Mouse (Mus musculus): ENCODE data around the gene Nbl1. TPM values are rescaled to one million over a fixed set of nuclear protein-coding genes. Genes with fewer than 3 reads are reported as not detected.

Nbl1 gene
- polyA plus RNA-seq, 1 experiment from 2014 or later, result 7.2 TPM

DNA sequence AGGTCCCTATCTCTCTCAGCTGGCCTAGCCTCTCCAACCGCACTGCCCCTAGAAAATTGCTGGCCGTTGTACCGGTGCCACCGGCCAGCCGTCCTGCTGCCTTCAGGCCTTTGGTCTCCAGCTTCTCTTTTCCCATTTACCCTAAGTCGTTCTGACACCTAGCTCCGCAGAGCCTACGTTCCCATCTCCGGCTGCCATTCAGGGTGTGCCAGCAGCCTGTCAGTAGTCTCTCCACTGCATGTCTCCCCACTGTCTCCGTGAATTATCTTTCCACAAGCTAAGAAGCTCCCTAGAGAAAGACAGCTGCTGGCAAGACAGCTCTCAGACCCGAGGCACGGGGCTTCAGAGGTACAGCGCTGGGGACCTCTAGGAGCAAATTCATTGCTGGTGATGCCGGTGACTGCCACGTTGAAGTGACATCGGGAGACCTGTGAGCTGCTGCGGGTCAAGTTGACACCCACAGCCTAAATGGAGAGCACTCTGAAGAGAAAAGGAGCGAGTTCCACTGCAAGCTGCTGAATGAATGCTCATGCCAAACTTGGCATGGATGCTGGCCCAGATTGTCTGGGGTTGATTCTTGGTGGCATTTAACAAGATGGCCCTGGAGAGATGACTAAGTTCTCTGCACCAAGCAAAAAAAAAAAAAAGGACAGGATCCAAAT lies 11.4 kb downstream of the Nbl1 start:
- H3K4me3 ChIP-seq (ENCODE audit: low read depth, low read length), result no peak overlapping the region
- no peaks in the 10 kb centered on the region; the same call in 1 of the 2 replicates for H3K4me1 ChIP-seq (ENCODE audit: control insufficient read depth, insufficient read depth, low read length)
- WGBS (ENCODE audit: insufficient replicate concordance), result 72% methylated on average over 18 of the region's 18 CpGs
- H3K4me2 ChIP-seq, result no peak overlapping the region
- no peaks in the 10 kb centered on the region for H3K36me3 ChIP-seq (ENCODE audit: control insufficient read depth, insufficient read depth, low read length)
- ATAC-seq (replicated peaks; ENCODE audit: insufficient number of reproducible peaks, low FRiP score, low TSS enrichment), result no peak
- H3K27ac ChIP-seq (ENCODE audit: low read depth, low read length), result no peak overlapping the region
- H3K27me3 ChIP-seq (ENCODE audit: control insufficient read depth, insufficient read depth, low read length), result peaks cover 34% of the 10 kb centered on the region
- H3K9ac ChIP-seq (ENCODE audit: low read depth, low read length), result no peak overlapping the region
- no peaks in the 10 kb centered on the region for H3K9me3 ChIP-seq (replicated peaks; ENCODE audit: control insufficient read depth, low read length)

- no peak for ATAC-seq (replicated peaks; ENCODE audit: insufficient number of reproducible peaks, low FRiP score, low TSS enrichment)
- no peaks in the 10 kb centered on the region for H3K9me3 ChIP-seq (replicated peaks; ENCODE audit: control insufficient read depth, low read length)
Measured at GRCm38 (mm10) chr4:139080259-139080658, 12.5 kb downstream of the Nbl1 start.

DNA sequence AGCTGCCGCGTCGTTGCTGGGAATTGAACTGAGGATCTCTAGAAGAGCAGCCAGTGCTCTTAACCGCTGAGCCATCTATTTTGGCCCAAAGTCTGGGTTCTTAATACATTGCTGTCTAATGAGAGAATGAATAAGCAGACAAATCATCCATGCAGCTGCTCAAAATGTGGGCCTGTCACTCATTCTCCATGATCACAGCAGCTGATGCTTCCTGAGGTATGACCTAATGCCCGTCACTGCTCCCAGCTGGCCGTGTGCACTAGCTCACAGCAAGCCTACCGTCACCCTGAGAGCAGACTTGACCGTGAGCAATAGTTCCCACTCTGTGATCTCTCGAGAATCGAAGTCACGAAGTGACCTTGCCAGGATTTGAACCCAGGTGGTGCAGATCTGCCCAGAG lies 13.4 kb downstream of the Nbl1 start:
- no peaks in the 10 kb centered on the region for H3K36me3 ChIP-seq (ENCODE audit: control insufficient read depth, insufficient read depth, low read length)
- no peak for ATAC-seq (replicated peaks; ENCODE audit: insufficient number of reproducible peaks, low FRiP score, low TSS enrichment)
- WGBS (ENCODE audit: insufficient replicate concordance), result 77% methylated on average over 11 of the region's 11 CpGs
- no peak overlapping the region for H3K27ac ChIP-seq (ENCODE audit: low read depth, low read length)
- H3K27me3 ChIP-seq (ENCODE audit: control insufficient read depth, insufficient read depth, low read length), result peaks cover 45% of the 10 kb centered on the region
- H3K9ac ChIP-seq (ENCODE audit: low read depth, low read length), result no peak overlapping the region
- H3K4me2 ChIP-seq, result no peak overlapping the region
- no peak overlapping the region for H3K4me3 ChIP-seq (ENCODE audit: low read depth, low read length)
- H3K9me3 ChIP-seq (replicated peaks; ENCODE audit: control insufficient read depth, low read length), result no peaks in the 10 kb centered on the region
- peaks cover 12% of the 10 kb centered on the region; the same call in 1 of the 2 replicates for H3K4me1 ChIP-seq (ENCODE audit: control insufficient read depth, insufficient read depth, low read length)

More at GRCm38 (mm10) chr4:139080259-139080658, 12.5 kb downstream of the Nbl1 start:
- no peak overlapping the region for H3K4me2 ChIP-seq
- H3K4me1 ChIP-seq (ENCODE audit: control insufficient read depth, insufficient read depth, low read length), result peaks cover 4% of the 10 kb centered on the region; the same call in 1 of the 2 replicates
- WGBS (ENCODE audit: insufficient replicate concordance), result 78% methylated on average over 7 of the region's 7 CpGs
- peaks cover 44% of the 10 kb centered on the region for H3K27me3 ChIP-seq (ENCODE audit: control insufficient read depth, insufficient read depth, low read length)
- no peak overlapping the region for H3K4me3 ChIP-seq (ENCODE audit: low read depth, low read length)
- no peaks in the 10 kb centered on the region for H3K36me3 ChIP-seq (ENCODE audit: control insufficient read depth, insufficient read depth, low read length)
- no peak overlapping the region for H3K27ac ChIP-seq (ENCODE audit: low read depth, low read length)
- H3K9ac ChIP-seq (ENCODE audit: low read depth, low read length), result no peak overlapping the region

DNA sequence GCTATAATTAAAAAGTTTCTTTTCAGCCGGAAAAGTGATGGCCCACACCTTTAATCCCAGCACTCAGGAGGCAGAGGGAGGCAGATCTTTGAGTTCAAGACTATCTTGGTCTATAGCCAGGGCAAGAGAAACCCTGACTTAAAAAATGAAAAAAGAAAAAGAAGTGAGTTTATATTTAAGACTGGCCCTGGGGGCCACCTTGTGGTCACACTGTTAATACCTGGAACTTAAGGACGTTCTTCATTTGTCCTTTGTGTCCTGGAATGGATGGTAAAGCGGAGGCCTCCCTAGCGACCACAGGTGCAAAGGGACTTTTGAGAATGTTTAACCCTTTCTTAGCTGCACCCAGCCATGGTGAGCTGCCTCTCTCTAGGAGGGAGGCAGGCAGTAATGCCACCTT lies 14.1 kb downstream of the Nbl1 start:
- peaks cover 16% of the 10 kb centered on the region; the same call in 1 of the 2 replicates for H3K4me1 ChIP-seq (ENCODE audit: control insufficient read depth, insufficient read depth, low read length)
- ATAC-seq (replicated peaks; ENCODE audit: insufficient number of reproducible peaks, low FRiP score, low TSS enrichment), result no peak
- H3K9me3 ChIP-seq (replicated peaks; ENCODE audit: control insufficient read depth, low read length), result no peaks in the 10 kb centered on the region
- H3K9ac ChIP-seq (ENCODE audit: low read depth, low read length), result no peak overlapping the region
- WGBS (ENCODE audit: insufficient replicate concordance), result 16% methylated on average over 4 of the region's 4 CpGs
- H3K27me3 ChIP-seq (ENCODE audit: control insufficient read depth, insufficient read depth, low read length), result peaks cover 50% of the 10 kb centered on the region
- no peak overlapping the region for H3K4me3 ChIP-seq (ENCODE audit: low read depth, low read length)
- no peak overlapping the region for H3K27ac ChIP-seq (ENCODE audit: low read depth, low read length)
- H3K36me3 ChIP-seq (ENCODE audit: control insufficient read depth, insufficient read depth, low read length), result no peaks in the 10 kb centered on the region
- no peak overlapping the region for H3K4me2 ChIP-seq

DNA sequence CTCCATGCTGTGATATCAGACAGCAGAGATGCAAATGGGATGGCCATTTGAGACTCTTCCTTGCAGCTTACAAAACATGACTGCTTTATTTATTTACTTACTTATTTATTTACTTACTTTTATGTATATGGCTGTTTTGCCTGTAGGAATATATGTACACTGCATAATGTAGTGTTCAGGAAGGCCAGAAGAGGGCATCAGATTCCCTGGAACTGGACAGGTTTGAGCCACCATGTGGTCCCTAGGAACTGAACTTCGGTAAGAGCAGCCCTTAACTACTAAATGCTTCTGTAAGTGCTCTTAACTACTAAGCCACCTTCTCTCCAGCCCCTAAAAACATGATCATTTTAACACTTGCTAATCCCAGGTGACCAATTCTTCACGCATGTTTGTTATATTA lies 14.5 kb downstream of the Nbl1 start:
- 38% methylated on average over 2 of the region's 2 CpGs for WGBS (ENCODE audit: insufficient replicate concordance)
- no peak for ATAC-seq (replicated peaks; ENCODE audit: insufficient number of reproducible peaks, low FRiP score, low TSS enrichment)
- Histone ChIP-seq H3K4me2 (no peak overlapping the region), H3K4me3 (ENCODE audit: low read depth, low read length) (no peak overlapping the region), H3K27ac (ENCODE audit: low read depth, low read length) (no peak overlapping the region), H3K9ac (ENCODE audit: low read depth, low read length) (no peak overlapping the region), H3K27me3 (ENCODE audit: control insufficient read depth, insufficient read depth, low read length) (peaks cover 54% of the 10 kb centered on the region), H3K9me3 (replicated peaks; ENCODE audit: control insufficient read depth, low read length) (no peaks in the 10 kb centered on the region), H3K4me1 (ENCODE audit: control insufficient read depth, insufficient read depth, low read length) (peaks cover 16% of the 10 kb centered on the region; the same call in 1 of the 2 replicates), H3K36me3 (ENCODE audit: control insufficient read depth, insufficient read depth, low read length) (no peaks in the 10 kb centered on the region)

DNA sequence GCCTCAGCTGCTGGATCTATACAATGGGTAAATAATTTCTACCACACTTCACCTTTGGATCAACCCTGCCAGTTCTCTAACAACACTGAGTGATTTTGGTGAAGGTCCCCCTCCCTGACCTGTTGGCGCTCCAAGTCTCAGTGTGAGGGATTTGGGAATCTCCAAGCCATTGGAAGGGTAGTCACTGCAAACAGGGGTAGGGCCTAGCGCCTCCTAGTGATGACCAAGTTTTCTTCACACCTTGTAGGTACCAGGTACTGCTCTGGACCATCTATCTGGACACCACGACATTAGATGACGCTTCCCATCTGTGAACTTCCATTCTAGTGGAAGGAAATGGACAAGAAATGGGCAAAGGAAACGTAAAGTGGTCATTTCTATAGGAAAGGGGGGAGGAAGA lies 16.9 kb downstream of the Nbl1 start:
- Histone ChIP-seq H3K36me3 (ENCODE audit: control insufficient read depth, insufficient read depth, low read length) (no peaks in the 10 kb centered on the region), H3K27ac (ENCODE audit: low read depth, low read length) (no peak overlapping the region), H3K27me3 (ENCODE audit: control insufficient read depth, insufficient read depth, low read length) (peaks cover 65% of the 10 kb centered on the region), H3K4me3 (ENCODE audit: low read depth, low read length) (no peak overlapping the region), H3K9me3 (replicated peaks; ENCODE audit: control insufficient read depth, low read length) (no peaks in the 10 kb centered on the region), H3K4me1 (ENCODE audit: control insufficient read depth, insufficient read depth, low read length) (peaks cover 16% of the 10 kb centered on the region; the same call in 1 of the 2 replicates), H3K4me2 (no peak overlapping the region; the same call in 1 of the 2 replicates), H3K9ac (ENCODE audit: low read depth, low read length) (no peak overlapping the region)
- WGBS (ENCODE audit: insufficient replicate concordance), result 14% methylated on average over 5 of the region's 5 CpGs
- no peak for ATAC-seq (replicated peaks; ENCODE audit: insufficient number of reproducible peaks, low FRiP score, low TSS enrichment)

DNA sequence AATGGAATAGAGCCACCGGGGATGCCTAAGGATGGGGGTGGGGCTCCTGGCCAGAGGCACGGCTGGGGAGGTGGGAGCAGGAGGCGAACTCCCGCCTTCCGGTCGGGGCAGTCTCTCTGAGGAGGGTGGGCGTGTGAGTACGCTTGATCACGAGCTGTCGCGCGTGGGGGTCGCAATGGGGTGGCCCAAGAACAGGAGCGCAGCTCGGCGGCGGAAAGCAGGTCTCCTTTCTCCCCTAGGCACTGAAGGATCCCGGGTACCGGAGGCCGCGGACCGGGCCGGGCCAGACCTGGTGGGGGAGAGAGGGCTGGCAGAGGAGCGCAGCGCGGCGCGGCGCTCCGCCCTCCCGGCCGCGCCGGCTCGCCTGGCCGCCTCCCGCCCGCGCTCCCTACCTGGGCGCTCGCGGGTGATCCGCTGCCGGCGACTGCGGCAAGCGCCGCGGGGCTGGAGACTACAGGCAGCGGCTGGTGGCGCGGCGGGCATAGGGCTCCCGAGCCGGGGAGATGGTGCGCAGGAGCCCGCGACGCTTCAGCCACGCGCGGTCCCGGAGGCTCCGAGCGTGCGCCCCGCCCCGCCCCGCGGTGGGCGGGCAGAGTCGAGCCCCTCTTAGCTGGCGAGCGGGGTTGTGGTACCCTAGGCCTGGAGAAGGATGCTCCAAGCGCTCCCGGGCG lies 17.6 kb downstream of the Nbl1 start, which contains the start of gene Htr6:
Gene Htr6, minus strand, starts transcription at position 530 of the 671 bp plus-strand sequence.
- peak within 1 kb of the TSS; percentile 58 for H3K4me3 ChIP-seq (ENCODE audit: low read depth, low read length)
- H3K4me2 ChIP-seq, result peak within 1 kb of the TSS; percentile 93
- peaks cover 16% of the 10 kb centered on the region; the same call in 1 of the 2 replicates for H3K4me1 ChIP-seq (ENCODE audit: control insufficient read depth, insufficient read depth, low read length)
- peak within 1 kb of the TSS; percentile 18; the same call in 1 of the 2 replicates for H3K9ac ChIP-seq (ENCODE audit: low read depth, low read length)
- no peak within 1 kb of the TSS for H3K27ac ChIP-seq (ENCODE audit: low read depth, low read length)
- H3K9me3 ChIP-seq (replicated peaks; ENCODE audit: control insufficient read depth, low read length), result no peaks in the 10 kb centered on the region
- no peak for ATAC-seq (replicated peaks; ENCODE audit: insufficient number of reproducible peaks, low FRiP score, low TSS enrichment)
- H3K36me3 ChIP-seq (ENCODE audit: control insufficient read depth, insufficient read depth, low read length), result no peaks in the 10 kb centered on the region
- H3K27me3 ChIP-seq (ENCODE audit: control insufficient read depth, insufficient read depth, low read length), result peaks cover 69% of the 10 kb centered on the region
- WGBS (ENCODE audit: insufficient replicate concordance), result 1% methylated on average over 63 of the region's 77 CpGs

DNA sequence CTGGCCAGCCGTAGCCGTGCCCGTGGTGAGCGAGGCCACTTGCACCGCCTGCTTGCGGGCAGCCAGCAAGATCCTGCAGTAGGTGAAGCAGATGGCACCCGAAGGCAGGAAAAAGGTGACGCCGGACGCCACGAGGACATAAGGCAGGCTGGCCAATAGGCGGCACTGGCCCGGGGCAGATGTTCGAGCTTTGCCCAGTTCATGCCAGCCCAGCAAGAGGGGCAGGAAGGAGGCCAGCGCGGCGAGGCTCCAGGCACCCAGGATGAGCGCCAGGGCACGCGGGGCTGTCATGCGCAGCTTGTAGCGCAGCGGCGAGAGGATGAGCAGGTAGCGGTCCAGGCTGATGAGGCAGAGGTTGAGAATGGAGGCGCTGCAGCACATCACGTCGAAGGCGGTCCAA lies 18.7 kb downstream of the Nbl1 start:
- H3K4me2 ChIP-seq, result peak overlapping the region; percentile 93
- H3K9me3 ChIP-seq (replicated peaks; ENCODE audit: control insufficient read depth, low read length), result no peaks in the 10 kb centered on the region
- H3K9ac ChIP-seq (ENCODE audit: low read depth, low read length), result no peak overlapping the region
- no peak overlapping the region for H3K27ac ChIP-seq (ENCODE audit: low read depth, low read length)
- H3K36me3 ChIP-seq (ENCODE audit: control insufficient read depth, insufficient read depth, low read length), result no peaks in the 10 kb centered on the region
- peaks cover 77% of the 10 kb centered on the region for H3K27me3 ChIP-seq (ENCODE audit: control insufficient read depth, insufficient read depth, low read length)
- WGBS (ENCODE audit: insufficient replicate concordance), result 19% methylated on average over 29 of the region's 29 CpGs
- ATAC-seq (replicated peaks; ENCODE audit: insufficient number of reproducible peaks, low FRiP score, low TSS enrichment), result no peak
- H3K4me3 ChIP-seq (ENCODE audit: low read depth, low read length), result peak overlapping the region; percentile 58
- H3K4me1 ChIP-seq (ENCODE audit: control insufficient read depth, insufficient read depth, low read length), result peaks cover 16% of the 10 kb centered on the region; the same call in 1 of the 2 replicates
